Mouse (Mus musculus) spleen, embryonic (tissue): ENCODE data around the gene Anpep.

Experiments used
- CTCF ChIA-PET: fragments of 350-600 bp; sonication (Branson Sonifier 250); formaldehyde crosslinking; loops from one replicate; lab custom pipeline; 2022; lab: Charles Lee

Anpep gene

DNA sequence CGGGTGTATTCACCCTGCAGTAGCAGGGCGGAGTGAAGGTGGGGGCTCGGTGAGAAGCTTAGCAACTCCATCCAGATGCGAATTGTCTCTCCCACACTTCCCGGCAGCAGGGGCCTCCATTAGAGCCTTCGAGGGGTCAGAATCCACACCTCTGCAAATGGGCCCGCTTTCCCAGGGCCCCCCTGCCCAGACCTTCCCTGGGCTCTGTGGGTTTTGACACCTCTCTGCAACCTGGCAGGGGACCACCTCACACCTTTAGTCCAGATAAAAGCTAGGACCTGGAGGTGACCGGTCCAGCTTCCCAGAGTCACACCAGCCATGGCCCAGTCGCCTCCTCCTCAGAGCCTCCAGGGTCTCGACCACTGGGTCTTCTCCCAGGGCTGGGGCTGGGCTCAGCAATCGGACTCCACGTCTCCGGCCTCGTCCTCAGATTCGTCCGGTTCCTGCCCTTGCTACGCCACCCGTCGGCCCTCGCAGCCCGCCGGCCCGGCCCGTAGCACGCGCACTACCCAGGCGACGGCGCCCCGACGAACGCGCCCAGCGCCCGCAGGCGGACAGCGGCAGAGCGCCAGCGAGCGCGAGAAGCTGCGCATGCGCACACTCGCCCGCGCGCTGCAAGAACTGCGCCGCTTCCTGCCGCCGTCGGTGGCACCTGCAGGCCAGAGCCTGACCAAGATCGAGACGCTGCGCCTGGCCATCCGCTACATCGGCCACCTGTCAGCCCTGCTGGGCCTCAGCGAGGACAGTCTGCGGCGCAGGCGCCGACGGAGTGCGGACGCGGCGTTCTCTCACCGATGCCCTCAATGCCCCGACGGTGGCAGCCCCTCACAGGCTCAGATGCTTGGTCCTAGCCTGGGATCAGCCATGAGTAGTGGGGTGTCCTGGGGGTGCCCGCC is 50.0 kb downstream of the Anpep start, which contains the start of gene Mesp2:
Gene Mesp2, plus strand, starts transcription at position 117 of the 896 bp plus-strand sequence.
- CTCF ChIA-PET = no interaction called here

GRCm38 (mm10) chr7:79808561-79808960 is 52.3 kb downstream of the Anpep start:
- CTCF ChIA-PET = no interaction called here

DNA sequence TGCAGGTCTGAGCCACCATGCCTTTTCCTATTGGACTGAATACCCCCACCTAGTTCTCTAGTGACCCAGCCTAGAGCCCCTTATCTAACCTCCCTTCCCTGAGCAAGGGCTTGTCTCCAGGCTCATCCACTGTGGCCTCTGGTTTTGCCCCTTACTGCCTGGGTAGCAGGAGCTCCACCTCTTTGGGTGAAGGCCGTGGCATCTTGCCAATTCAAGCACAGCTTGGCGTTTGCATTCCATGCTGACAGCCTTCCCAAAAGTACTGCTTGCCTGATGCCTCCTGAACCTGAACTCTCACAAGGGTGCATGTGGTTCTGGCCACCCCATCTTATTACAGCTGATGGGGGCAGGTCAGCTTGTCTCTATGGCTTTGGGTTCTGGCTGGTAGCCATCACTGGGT is 57.0 kb downstream of the Anpep start:
- CTCF ChIA-PET = no interaction called here

GRCm38 (mm10) chr7:79802037-79802436 is 58.8 kb downstream of the Anpep start:
- CTCF ChIA-PET = no interaction called here

- CTCF ChIA-PET = no interaction called here
These were observed 59.5 kb downstream of the Anpep start for GRCm38 (mm10) chr7:79801391-79801790.

DNA sequence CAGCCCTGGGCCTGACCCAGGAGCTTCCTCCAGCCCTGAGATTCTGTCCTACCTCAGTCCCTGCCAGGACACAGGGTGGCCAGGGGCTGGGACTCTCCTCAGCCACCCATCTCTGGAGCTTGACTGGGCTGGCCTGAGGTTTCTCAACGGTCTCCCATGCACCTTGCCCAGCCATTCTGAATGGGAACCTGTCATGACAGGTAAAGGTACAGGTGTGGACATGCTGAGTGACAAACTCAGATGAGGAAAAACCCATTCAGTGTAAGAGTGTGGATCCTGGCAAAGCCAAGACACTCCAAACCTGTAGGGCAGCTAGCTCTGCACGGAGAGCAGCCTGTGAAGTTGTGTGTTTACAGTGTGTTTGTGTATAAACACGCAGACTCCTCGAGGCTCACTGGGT is 60.5 kb downstream of the Anpep start:
- CTCF ChIA-PET = no interaction called here

GRCm38 (mm10) chr7:79799506-79799905 is 61.4 kb downstream of the Anpep start:
- CTCF ChIA-PET = no interaction called here

- CTCF ChIA-PET = interaction anchor here (0.7 kb wide), 2 partner anchors 262 to 655 kb away, joined by 3 to 4 read pairs; no protein-coding TSS in a partner anchor
These were observed 61.8 kb downstream of the Anpep start for GRCm38 (mm10) chr7:79799048-79799447.

DNA sequence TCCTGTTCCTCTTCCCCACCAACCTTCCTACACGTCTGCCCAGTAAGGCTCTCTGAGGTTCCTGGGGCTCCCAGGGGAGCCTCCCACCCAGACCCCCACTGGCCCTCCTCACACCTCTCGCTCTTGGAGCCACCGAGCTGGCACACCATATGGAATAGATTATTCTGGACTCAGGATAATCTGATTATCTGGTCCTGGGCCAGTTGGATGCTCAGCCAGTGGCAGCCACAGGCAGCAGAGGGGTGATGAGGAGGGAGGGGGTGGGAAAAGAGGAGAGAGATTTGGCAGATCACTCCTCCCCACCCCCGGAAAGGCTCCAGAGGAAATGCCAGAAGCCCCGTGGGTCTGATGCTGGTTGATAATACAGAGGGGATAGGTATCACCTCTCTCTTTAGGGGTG is 62.3 kb downstream of the Anpep start:
- CTCF ChIA-PET = interaction anchor here (0.7 kb wide), 3 partner anchors 98 to 655 kb away, joined by 3 to 7 read pairs (median 4); no protein-coding TSS in a partner anchor

GRCm38 (mm10) chr7:79793688-79794087 is 67.2 kb downstream of the Anpep start, which contains the start of gene Mesp1:
Mesp1 (minus strand) TSS chr7:79793788.
- CTCF ChIA-PET = no interaction called here

- CTCF ChIA-PET = no interaction called here
These were observed 68.0 kb downstream of the Anpep start for GRCm38 (mm10) chr7:79792635-79793421.

DNA sequence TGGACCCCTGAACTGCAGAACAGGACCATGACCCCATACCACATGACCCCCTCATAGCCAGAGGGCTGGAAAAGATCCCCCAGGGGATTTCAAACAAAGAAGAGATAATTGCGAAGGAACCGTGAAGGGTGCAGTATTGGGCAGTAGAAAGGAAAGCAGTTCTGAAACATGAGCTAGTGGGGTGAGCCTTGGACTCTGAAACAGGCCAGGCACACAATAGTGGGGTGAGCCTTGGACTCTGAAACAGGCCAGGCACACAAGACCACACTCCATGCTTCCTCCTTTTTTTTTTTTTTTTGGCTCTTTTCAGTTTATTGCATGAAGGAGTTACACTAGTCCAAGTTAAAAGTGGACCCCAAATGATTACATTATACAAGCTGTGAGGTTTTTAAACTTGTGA is 71.0 kb downstream of the Anpep start:
- CTCF ChIA-PET = interaction anchor here (0.6 kb wide), 1 partner anchor 25 kb away, joined by 3 read pairs; no protein-coding TSS in a partner anchor

DNA sequence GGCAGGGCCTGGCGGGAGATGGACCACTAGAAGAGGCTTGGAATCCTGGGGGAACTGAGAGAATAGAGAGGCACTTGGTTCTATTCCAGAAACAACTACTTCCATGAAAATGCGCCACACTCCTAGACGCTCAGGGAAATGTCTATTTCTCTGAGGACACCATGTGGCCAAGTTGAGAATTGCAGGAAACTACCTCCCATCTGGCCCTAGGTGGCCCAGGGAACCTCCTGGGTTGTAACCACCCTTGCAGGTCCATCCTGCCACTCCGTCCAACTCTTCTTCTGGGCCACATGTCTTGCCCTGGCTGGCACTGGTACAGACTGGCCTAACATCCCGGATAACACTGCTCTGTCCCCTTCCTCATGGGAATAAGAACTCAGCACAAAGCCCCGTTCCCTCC is 74.6 kb downstream of the Anpep start:
- CTCF ChIA-PET = no interaction called here

- CTCF ChIA-PET = no interaction called here
These were observed 78.4 kb downstream of the Anpep start for GRCm38 (mm10) chr7:79782516-79782855.

DNA sequence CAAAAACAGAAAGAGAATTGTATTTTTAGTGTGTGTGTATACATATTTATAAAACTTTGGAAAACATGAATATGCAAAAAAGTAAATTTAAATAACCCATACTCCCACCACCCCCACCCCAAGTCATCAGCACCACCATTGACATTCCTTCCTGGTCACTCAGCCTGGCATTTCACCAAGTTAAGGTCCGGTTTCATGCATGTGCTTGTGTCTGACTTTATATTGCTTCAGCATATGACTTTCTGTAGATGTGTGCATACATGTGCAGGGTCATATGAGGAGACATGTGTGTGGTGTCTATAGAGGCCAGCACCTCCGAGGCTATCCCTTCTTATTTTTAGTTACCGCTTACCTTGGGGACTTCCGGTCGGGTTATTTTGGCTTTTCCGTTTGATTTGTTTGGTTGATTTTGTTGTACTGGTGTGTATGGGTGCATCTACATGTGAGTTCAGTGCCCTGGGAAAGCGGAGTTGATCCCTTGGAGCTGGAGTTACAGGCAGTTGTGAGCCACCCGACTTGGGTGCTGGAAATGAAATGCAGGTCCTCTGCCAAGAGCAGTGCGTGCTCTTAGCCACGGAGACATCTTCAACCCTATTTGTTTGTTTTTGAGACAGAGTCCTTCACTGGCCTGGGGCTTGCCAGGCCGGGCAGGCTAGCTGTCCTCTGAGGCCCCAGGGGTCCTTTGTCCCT is 78.9 kb downstream of the Anpep start:
- CTCF ChIA-PET = no interaction called here

GRCm38 (mm10) chr7:79780647-79781626 is 79.9 kb downstream of the Anpep start:
- CTCF ChIA-PET = no interaction called here
